Mouse (Mus musculus): Measurements from ENCODE around the gene Ptp4a2.

Gene Ptp4a2

GRCm38 (mm10) chr4:129803368-129803767 lies 7.7 kb upstream of the Ptp4a2 start:
- no peak for DNase-seq

- DNase-seq: no peak
These were observed 6.0 kb upstream of the Ptp4a2 start for GRCm38 (mm10) chr4:129805059-129805458.

- DNase-seq: no peak
These were observed 818 bp downstream of the Ptp4a2 start for GRCm38 (mm10) chr4:129811605-129812468.

GRCm38 (mm10) chr4:129817591-129817990 lies 6.6 kb downstream of the Ptp4a2 start:
- no peak for DNase-seq

GRCm38 (mm10) chr4:129818506-129819195 lies 7.6 kb downstream of the Ptp4a2 start:
- DNase-seq: no peak

- peak; percentile 98 for DNase-seq
These were observed 8.8 kb downstream of the Ptp4a2 start for GRCm38 (mm10) chr4:129819712-129820336.

GRCm38 (mm10) chr4:129820417-129821086 lies 9.5 kb downstream of the Ptp4a2 start:
- peak; percentile 80 for DNase-seq

GRCm38 (mm10) chr4:129821087-129821616 lies 10.1 kb downstream of the Ptp4a2 start:
- DNase-seq: no peak

- DNase-seq: no peak
These were observed 11.3 kb downstream of the Ptp4a2 start for GRCm38 (mm10) chr4:129822324-129822723.

- DNase-seq: no peak
These were observed 12.3 kb downstream of the Ptp4a2 start for GRCm38 (mm10) chr4:129823216-129823810.

- DNase-seq: no peak
These were observed 16.6 kb downstream of the Ptp4a2 start for GRCm38 (mm10) chr4:129827611-129828010.

GRCm38 (mm10) chr4:129828081-129828480 lies 17.1 kb downstream of the Ptp4a2 start:
- no peak for DNase-seq

- DNase-seq: no peak
These were observed 18.8 kb downstream of the Ptp4a2 start for GRCm38 (mm10) chr4:129829799-129830198.

- no peak for DNase-seq
These were observed 19.4 kb downstream of the Ptp4a2 start for GRCm38 (mm10) chr4:129830343-129830944.

- no peak for DNase-seq
These were observed 23.6 kb downstream of the Ptp4a2 start for GRCm38 (mm10) chr4:129834581-129834980.

- no peak for DNase-seq
These were observed 24.3 kb downstream of the Ptp4a2 start for GRCm38 (mm10) chr4:129835296-129835695.

GRCm38 (mm10) chr4:129839866-129840555 lies 29.0 kb downstream of the Ptp4a2 start:
- DNase-seq: no peak

- DNase-seq: peak; percentile 47
These were observed 35.8 kb downstream of the Ptp4a2 start for GRCm38 (mm10) chr4:129846823-129847222.

- no peak for DNase-seq
These were observed 39.5 kb downstream of the Ptp4a2 start for GRCm38 (mm10) chr4:129850491-129850890.

- DNase-seq: no peak
These were observed 40.8 kb downstream of the Ptp4a2 start for GRCm38 (mm10) chr4:129851861-129852260.

GRCm38 (mm10) chr4:129853053-129853452 lies 42.0 kb downstream of the Ptp4a2 start:
- no peak for DNase-seq

Data from thymus, postnatal 4 days (tissue).